Mouse (Mus musculus): ENCODE results near the gene Ank2.

DNA sequence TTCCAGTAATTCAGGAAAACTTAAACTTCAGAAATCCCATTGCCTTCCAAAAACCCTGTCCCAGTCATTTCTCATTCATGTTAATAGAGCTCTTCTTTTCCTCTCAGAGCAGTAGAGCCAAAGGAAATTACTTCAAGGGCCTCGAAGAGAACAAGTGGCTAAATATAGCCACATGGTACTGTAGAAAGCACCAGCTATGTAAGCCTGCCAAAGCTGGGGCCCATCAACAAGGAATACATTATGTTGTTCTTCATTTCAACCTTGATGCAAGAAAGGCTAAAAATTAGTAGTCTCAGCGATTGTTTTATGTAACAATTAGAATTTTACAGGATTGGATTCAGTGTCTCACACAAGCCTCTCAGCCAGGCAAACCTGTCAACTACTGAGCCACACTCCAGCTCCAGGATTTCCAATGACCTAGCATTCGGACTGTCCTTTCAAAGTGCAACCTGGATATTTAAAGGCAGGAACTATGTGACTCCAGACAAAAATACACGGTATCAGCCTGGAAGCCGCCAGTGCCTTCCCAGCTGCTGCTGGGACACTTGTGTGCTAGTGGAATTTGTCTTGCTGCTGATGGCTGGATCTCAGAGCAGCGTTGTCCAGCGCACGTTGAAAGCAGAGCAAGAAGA is 26.2 kb upstream of the Ank2 start:
- TF ChIP-seq GATA1 (IDR thresholded peaks at IDR 0.05; ENCODE audit: borderline replicate concordance, low read length) (no peak), FLI1 (IDR thresholded peaks at IDR 0.05; ENCODE audit: low read length) (no peak)
